Mouse (Mus musculus) forebrain, embryonic 14.5 days (tissue): ENCODE data around the gene Cisd2. TPM values are rescaled to one million over a fixed set of nuclear protein-coding genes. Genes with fewer than 3 reads are reported as not detected.

Experiments used
- ATAC-seq: fragments of 200-750 bp; cut with Nextera tagmentation; 2 replicates; pipeline ENCODE4 v1.8.0; 2017; ENCODE audit warnings: mild to moderate bottlenecking, moderate library complexity
- DNase-seq: peaks from one replicate; pipeline ENCODE4 v3.0.0-alpha.2; 2015; ENCODE audit warnings: low spot score
- H3K27ac ChIP-seq: fragments of 300-500 bp; sonication (generic); 2 replicates; pipeline ENCODE4 v1.5.1; 2014; ENCODE audit warnings: low read depth, mild to moderate bottlenecking, control low read depth, low read length, moderate library complexity
- H3K27me3 ChIP-seq: fragments of 300-500 bp; sonication (generic); replicated peaks from 2 replicates; pipeline ENCODE4 v1.6.1; 2014; ENCODE audit warnings: low read length, control low read depth, mixed read lengths; ENCODE audit not compliant: control insufficient read depth, insufficient read depth
- H3K36me3 ChIP-seq: fragments of 300-500 bp; sonication (generic); 2 replicates; pipeline ENCODE4 v1.6.1; 2014; ENCODE audit warnings: low read length, control low read depth; ENCODE audit not compliant: control insufficient read depth, insufficient read depth
- H3K4me1 ChIP-seq: fragments of 300-500 bp; sonication (generic); 2 replicates; pipeline ENCODE4 v1.6.1; 2014; ENCODE audit warnings: antibody characterized with exemption, low read length, control low read depth; ENCODE audit not compliant: control insufficient read depth, insufficient read depth
- H3K4me2 ChIP-seq: fragments of 300-500 bp; sonication (generic); 2 replicates; pipeline ENCODE4 v1.6.1; 2014; ENCODE audit warnings: mild to moderate bottlenecking, control low read depth, low read length
- H3K4me3 ChIP-seq: fragments of 300-500 bp; sonication (generic); 2 replicates; pipeline ENCODE4 v1.5.1; 2014; ENCODE audit warnings: low read depth, low read length, control low read depth
- H3K9ac ChIP-seq: fragments of 300-500 bp; sonication (generic); 2 replicates; pipeline ENCODE4 v1.6.1; 2014; ENCODE audit warnings: mild to moderate bottlenecking, low read length, control low read depth, moderate library complexity
- H3K9me3 ChIP-seq: fragments of 300-500 bp; sonication (generic); replicated peaks from 2 replicates; pipeline ENCODE4 v1.6.1; 2016; ENCODE audit warnings: low read length, control low read depth, mixed read lengths; ENCODE audit not compliant: control insufficient read depth
- WGBS: fragments of 180-500 bp; shearing (Covaris S2); extraction: QIAGEN DNeasy Blood & Tissue Kit; methylation state at CpG from one replicate; pipeline ENCODE4 v1.1.7; 2014; 5-methylcytosine and 5-hydroxymethylcytosine counted together
- polyA plus RNA-seq: library from polyadenylated mRNA; unstranded; fragments of >200 nt; fragmentation: Nextera tagmentation; extraction: Ambion mirVana; gene quantifications from 2 replicates; pipeline ENCODE4 v1.2.1, GENCODE M21; 2014

Gene Cisd2
- polyA plus RNA-seq, 1 experiment from 2014 or later, result 42.5 TPM

GRCm38 (mm10) chr3:135439651-135440050 is 15.9 kb upstream of the Cisd2 start:
- DNase-seq (no peak), ATAC-seq (no peak)
- no peaks in the 10 kb centered on the region for H3K9me3 ChIP-seq
- 0 out of 2 replicates have a peak, but pooled peaks cover 4% of the 10 kb centered on the region for H3K36me3 ChIP-seq
- WGBS, result 3% methylated on average over 15 of the region's 15 CpGs
- peak overlapping the region; percentile 100 for H3K27ac ChIP-seq
- peak overlapping the region; percentile 97 for H3K9ac ChIP-seq
- peak overlapping the region; percentile 96 for H3K4me2 ChIP-seq
- H3K4me1 ChIP-seq, result peaks cover 10% of the 10 kb centered on the region
- H3K4me3 ChIP-seq, result peak overlapping the region; percentile 79
- H3K27me3 ChIP-seq, result no peaks in the 10 kb centered on the region

DNA sequence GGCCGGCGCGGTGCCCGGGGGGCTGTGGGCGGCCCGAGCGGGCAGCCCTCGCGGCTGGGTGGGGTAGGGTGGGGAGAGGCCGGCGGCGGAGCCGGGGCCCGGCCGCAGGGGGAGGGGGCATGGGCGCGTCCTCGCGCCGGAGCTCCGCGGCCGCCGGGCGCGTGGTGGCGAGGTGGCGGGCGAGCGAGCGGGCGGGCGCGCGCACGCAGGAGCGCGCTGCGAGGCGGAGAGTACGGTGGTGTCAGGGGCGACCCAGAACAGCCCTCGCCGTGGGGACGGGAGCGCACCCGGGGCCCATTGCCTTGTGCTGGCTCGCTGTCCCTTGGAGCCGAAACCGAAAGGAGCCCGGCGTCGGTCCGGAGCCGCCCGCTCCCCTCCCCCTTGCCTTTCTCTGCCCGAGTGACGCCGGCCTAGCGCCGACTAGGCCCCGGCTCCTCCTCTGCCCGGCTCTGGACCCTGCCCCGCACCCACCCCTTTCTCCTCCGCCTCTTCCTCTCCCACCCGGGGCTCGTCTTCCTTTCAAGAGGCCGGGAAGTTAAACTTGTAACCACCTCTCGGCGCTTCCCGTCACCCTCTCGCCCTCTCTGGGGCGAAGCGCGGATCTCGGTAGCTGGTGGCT is 15.3 kb upstream of the Cisd2 start:
- Histone ChIP-seq H3K4me2 (peak overlapping the region; percentile 96), H3K36me3 (0 out of 2 replicates have a peak, but pooled peaks cover 4% of the 10 kb centered on the region), H3K4me3 (peak overlapping the region; percentile 79), H3K9me3 (no peaks in the 10 kb centered on the region), H3K4me1 (peaks cover 10% of the 10 kb centered on the region), H3K9ac (peak overlapping the region; percentile 97), H3K27ac (peak overlapping the region; percentile 100), H3K27me3 (no peaks in the 10 kb centered on the region)
- WGBS, result 1% methylated on average over 33 of the region's 76 CpGs
- DNase-seq (peak; percentile 78), ATAC-seq (peak; percentile 59)

DNA sequence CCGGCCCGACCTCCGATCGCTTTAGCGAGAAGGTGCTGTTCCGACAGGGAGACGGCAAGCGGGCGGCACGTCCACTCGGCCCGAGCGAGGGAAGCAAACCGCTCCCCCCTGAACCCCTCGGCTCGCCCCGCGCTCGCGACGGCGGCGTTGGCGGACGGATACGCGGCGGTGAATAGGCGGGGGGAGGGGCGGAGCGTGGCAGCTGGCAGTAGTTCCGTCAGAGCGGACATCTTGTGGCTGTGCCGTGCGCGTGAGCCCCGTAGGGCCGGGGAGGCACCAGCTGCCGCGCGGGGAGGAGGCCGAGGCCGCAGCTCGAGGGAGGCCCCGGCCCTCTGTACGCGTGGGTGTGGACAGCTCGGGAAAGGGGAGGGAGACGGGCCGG is 14.8 kb upstream of the Cisd2 start:
- peaks cover 10% of the 10 kb centered on the region for H3K4me1 ChIP-seq
- peak overlapping the region; percentile 97 for H3K9ac ChIP-seq
- H3K27ac ChIP-seq, result peak overlapping the region; percentile 100
- peak overlapping the region; percentile 96 for H3K4me2 ChIP-seq
- DNase-seq (peak; percentile 94), ATAC-seq (peak; percentile 82)
- H3K36me3 ChIP-seq, result 0 out of 2 replicates have a peak, but pooled peaks cover 4% of the 10 kb centered on the region
- H3K27me3 ChIP-seq, result no peaks in the 10 kb centered on the region
- under 1% methylated on average over 43 of the region's 50 CpGs for WGBS
- no peaks in the 10 kb centered on the region for H3K9me3 ChIP-seq
- H3K4me3 ChIP-seq, result peak overlapping the region; percentile 79

DNA sequence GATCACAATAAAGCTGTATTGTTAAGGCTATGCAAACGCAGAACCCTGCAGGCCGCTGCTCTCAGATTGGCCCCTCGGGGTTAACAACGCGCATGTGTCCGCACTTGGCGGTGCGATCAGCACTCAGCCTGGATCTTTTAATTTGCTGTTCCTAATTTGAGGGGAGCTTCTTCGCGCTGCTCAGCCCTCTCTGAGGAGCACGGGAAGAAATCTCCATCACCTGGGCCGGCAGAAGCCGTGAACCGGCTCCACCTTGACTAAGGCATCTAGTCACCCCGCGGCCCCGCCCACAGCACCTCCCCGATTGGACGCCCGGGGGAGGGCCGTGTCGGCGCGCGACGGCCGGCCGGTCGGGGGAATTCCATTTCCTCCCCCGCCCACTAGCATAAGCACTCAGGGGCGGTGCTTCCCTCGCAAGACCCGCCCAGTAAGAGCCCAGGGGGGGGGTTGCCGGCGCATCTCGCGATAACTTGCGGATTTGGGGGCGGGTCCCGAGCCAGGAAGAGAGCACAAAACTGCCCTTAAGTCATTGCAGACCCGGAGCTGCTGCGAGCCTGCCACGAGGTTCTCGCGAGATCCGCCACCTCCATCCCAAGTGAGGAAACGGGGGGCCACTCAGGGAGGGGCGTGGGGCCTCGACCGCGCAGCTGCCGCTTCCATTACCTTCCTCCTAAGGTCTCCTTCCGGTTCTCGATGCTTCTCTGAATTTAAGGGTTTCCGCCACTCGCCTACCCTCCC is 14.2 kb upstream of the Cisd2 start, which contains the start of gene Ube2d3:
TSS of gene Ube2d3 (plus strand) at position 392 of the 738 bp plus-strand sequence.
- ATAC-seq, result peak; percentile 95
- peak within 1 kb of the TSS; percentile 100 for H3K27ac ChIP-seq
- H3K9ac ChIP-seq, result peak within 1 kb of the TSS; percentile 97
- H3K4me3 ChIP-seq, result peak within 1 kb of the TSS; percentile 79
- no peaks in the 10 kb centered on the region for H3K9me3 ChIP-seq
- H3K4me1 ChIP-seq, result peaks cover 10% of the 10 kb centered on the region
- H3K36me3 ChIP-seq, result 0 out of 2 replicates have a peak, but pooled peaks cover 6% of the 10 kb centered on the region
- H3K4me2 ChIP-seq, result peak within 1 kb of the TSS; percentile 96
- DNase-seq, result peak; percentile 99
- WGBS, result under 1% methylated on average over 53 of the region's 56 CpGs
- no peaks in the 10 kb centered on the region for H3K27me3 ChIP-seq

GRCm38 (mm10) chr3:135436901-135437616 is 13.3 kb upstream of the Cisd2 start:
- ATAC-seq, result no peak
- peak; percentile 17 for DNase-seq
- Histone ChIP-seq H3K4me3 (peak overlapping the region; percentile 79), H3K9me3 (no peaks in the 10 kb centered on the region), H3K4me1 (peaks cover 7% of the 10 kb centered on the region), H3K27ac (peak overlapping the region; percentile 100), H3K27me3 (no peaks in the 10 kb centered on the region), H3K9ac (peak overlapping the region; percentile 78), H3K4me2 (peak overlapping the region; percentile 64), H3K36me3 (0 out of 2 replicates have a peak, but pooled peaks cover 6% of the 10 kb centered on the region)
- 30% methylated on average over 14 of the region's 14 CpGs for WGBS

DNA sequence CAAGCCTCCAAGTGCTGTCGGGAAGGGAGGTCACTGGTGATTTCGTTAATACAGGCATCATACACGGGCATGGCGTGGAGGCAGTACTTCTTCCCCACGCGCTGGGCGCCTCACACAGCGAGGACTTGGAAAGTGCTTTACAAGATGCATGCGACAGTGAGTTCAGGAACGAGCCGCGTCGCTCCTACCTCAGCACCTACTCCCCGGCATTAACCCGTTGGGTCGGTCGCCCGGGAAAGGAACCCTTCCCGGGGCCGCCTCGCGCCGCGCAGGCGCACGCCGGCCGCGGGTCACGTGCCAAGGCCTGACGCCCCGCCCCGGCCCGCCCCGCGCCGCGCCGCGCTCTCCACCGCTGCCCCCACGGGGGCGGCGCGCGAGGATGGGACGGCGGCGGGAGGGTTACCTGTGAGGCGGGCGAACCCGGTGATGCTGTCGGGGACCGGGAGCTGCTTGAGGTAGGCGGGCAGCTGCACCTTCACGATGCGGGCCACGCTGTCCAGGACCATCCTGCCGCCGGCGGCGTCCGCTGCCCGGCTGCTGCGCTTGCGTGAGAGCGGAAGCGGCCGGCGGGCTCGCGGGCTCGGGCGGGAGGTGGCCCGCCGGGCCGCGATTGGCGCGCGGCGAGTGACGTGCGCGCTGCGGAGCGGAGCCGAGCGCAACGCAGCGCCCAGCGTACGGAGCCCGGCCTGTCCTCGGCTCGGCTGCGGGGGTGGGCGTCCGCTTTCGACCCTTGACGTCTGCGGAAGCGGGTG is 693 bp downstream of the Cisd2 start:
- Histone ChIP-seq H3K9me3 (no peaks in the 10 kb centered on the region), H3K4me2 (peak overlapping the region; percentile 74), H3K36me3 (no peaks in the 10 kb centered on the region), H3K9ac (peak overlapping the region; percentile 80), H3K27me3 (no peaks in the 10 kb centered on the region), H3K4me1 (peaks cover 13% of the 10 kb centered on the region), H3K4me3 (peak overlapping the region; percentile 57), H3K27ac (peak overlapping the region; percentile 95)
- DNase-seq (peak; percentile 93), ATAC-seq (peak; percentile 98)
- under 1% methylated on average over 88 of the region's 103 CpGs for WGBS

GRCm38 (mm10) chr3:135422232-135422855 is 1.4 kb downstream of the Cisd2 start:
- Histone ChIP-seq H3K4me2 (peak overlapping the region; percentile 74), H3K27ac (peak overlapping the region; percentile 95), H3K4me3 (peak overlapping the region; percentile 57), H3K27me3 (no peaks in the 10 kb centered on the region), H3K4me1 (peaks cover 13% of the 10 kb centered on the region), H3K9ac (peak overlapping the region; percentile 80), H3K36me3 (no peaks in the 10 kb centered on the region), H3K9me3 (no peaks in the 10 kb centered on the region)
- ATAC-seq (no peak), DNase-seq (no peak)
- WGBS, result 34% methylated on average over 8 of the region's 8 CpGs

DNA sequence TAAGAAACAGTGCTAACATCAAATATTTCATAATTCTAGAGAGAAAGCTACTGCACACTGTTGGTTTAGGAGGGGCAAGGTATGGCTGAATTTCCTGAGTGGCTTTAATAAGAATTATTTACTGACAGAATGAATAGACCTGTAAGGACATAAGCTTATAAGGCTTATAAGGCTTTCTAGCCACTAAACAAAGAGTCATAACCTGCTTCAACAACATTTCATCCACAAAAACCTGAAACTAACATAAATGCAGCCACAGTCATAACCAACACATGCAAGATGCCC is 2.5 kb downstream of the Cisd2 start:
- 0 out of 2 replicates have a peak, but pooled peaks cover 4% of the 10 kb centered on the region for H3K36me3 ChIP-seq
- ATAC-seq, result no peak
- H3K27ac ChIP-seq, result no peak overlapping the region
- H3K9ac ChIP-seq, result no peak overlapping the region
- no peak for DNase-seq
- no peaks in the 10 kb centered on the region for H3K9me3 ChIP-seq
- H3K4me1 ChIP-seq, result peaks cover 13% of the 10 kb centered on the region
- H3K4me3 ChIP-seq, result no peak overlapping the region
- no peak overlapping the region for H3K4me2 ChIP-seq
- H3K27me3 ChIP-seq, result no peaks in the 10 kb centered on the region
